Mouse (Mus musculus): ENCODE measurements around the gene Olfr1414.
A peak's percentile ranks its signal among the peaks of the same experiment; 100 is the strongest.
"Not testable (repeated sequence)": the region's sequence is repeated elsewhere in the genome, so short reads cannot be mapped to it uniquely, and the experiment has no call there.

The Olfr1414 gene

DNA sequence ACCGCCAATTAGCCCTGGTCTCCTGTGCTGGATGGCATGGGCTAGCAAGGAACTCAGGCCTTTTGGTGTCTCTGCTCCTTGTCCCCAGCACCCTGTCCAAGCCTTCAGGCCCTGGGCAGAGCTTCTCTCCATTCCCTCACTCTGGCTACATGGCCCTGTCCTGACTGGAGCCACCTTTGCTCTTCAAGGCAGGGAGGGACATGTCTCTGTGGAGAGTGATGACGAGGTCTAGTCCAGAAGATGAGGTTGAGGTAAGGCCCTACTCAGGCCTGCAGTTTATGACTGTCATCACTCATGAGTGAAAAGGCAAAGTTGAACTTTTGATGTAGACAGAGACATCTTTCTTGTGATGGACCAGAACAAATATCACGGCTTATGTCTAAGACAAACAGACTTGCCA, at the start of gene Olfr1414:
Gene Olfr1414 (minus strand): TSS at position 101 of the 400 bp plus-strand sequence.
- DNase-seq (ENCODE audit: low spot score in 2 of 2) = no peak

- DNase-seq (ENCODE audit: low spot score in 2 of 2) = no peak
Observed at GRCm38 (mm10) chr1:92545929-92546328, 27.5 kb upstream of the Olfr1414 start.

DNA sequence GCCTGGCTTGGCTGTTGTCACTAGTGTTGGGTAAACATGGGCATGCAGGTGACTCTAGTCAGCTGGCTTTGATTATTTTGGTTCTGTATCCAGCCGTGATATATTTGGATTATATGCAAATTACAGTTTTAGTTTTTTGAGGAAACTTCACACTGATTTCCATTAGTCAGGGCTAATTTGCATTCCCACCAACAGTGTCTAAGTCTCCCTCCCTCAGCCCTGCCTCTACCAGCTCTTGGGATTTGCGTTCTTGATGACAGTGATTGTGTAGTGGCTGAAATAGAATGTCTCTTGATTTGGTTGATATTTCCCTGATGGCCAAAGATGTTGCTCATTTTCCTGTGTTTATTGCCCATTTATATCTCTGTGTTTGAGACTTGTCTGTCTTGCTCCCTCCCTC, 20.6 kb upstream of the Olfr1414 start:
- DNase-seq (ENCODE audit: low spot score in 2 of 2) = no peak

DNA sequence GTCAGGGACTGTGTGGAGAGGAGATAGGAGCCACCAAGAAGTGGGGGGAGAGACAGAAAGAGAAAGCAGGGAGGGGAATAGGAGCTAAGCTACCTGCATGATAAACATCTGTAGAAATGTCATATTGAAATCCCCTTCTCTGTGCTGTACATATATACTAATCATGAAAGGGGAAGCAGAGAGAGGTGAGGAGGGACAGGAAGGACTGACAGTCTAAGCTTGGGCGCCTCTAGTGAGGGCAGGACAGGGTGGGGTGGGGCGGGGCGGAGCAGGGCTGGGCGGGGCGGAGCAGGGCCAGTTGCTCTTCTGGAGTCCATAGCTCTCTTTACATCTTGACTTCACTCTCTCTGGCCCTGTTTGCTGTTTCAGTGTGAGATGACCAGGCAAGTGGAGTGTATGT, 18.5 kb upstream of the Olfr1414 start:
- no peak for DNase-seq (ENCODE audit: low spot score in 2 of 2)

GRCm38 (mm10) chr1:92523764-92524163, 5.3 kb upstream of the Olfr1414 start:
- DNase-seq (ENCODE audit: low spot score in 2 of 2) = no peak

- no peak for DNase-seq (ENCODE audit: low spot score in 2 of 2)
Observed at GRCm38 (mm10) chr1:92521376-92521775, 2.9 kb upstream of the Olfr1414 start.

DNA sequence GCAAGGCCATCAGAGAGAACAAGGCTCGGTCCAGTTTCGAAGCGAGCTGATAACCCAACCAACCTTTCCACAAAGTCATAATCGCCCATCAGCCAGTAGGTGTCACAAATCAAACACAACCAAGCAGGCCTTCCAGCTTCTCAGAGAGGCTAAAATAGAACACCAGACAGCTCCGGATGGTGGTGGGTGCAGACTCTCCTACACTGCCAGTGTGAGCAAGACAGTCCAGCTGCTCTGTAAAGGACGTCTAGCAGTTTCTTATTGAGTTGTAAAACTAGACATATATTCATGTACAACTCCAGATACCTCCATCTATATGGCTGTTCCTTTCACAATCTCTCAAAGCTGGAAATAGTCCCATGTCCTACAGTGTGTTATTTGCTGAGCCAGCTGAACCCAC, 585 bp upstream of the Olfr1414 start:
- DNase-seq (ENCODE audit: low spot score in 2 of 2) = no peak

GRCm38 (mm10) chr1:92515390-92515789, 3.1 kb downstream of the Olfr1414 start:
- DNase-seq (ENCODE audit: low spot score in 2 of 2) = no peak

DNA sequence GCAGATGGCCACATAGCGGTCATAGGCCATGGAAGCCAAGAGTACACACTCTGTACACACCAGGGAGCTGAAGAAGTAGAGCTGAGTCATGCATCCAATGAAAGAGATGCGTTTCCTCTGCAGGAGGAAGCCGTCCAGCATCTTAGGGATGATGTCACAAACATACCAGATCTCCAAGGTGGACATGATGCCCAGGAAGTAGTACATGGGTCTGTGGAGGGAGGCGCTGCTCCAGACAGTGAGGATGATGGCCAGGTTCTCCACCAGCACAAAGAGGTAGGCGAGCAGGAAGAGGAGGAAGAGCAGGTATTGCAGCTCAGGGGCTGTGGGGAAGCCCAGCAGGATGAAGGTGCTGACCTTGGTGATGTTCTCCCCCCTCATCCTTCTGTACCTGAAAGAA, 6.8 kb downstream of the Olfr1414 start:
- not testable (repeated sequence) for DNase-seq (ENCODE audit: low spot score in 2 of 2)

- no peak for DNase-seq (ENCODE audit: low spot score in 2 of 2)
Observed at GRCm38 (mm10) chr1:92496001-92496400, 22.5 kb downstream of the Olfr1414 start, which contains the start of gene Olfr1415. Gene Olfr1415, minus strand, starts transcription at chr1:92496101.

DNA sequence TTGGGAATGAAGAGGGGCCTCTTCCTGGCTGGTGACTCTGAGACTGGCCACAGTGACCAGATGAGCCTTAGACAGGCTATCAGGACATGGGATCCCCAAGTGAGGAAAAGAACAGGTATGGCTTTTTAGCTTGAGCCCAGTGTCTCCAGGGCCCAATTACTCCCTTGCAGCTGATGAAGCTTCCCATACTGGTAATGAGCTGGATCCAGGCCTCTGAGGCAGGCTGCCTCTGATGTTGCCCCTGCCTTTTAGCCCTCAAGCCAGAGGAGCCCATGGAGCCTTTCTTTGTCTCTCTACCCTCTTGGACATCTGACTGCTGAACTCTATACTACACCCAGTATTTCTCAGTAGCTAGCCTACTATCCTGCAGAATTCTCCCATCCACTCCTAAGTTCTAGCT, 33.4 kb downstream of the Olfr1414 start, which contains the start of gene Olfr1416:
Gene Olfr1416 (minus strand): TSS at position 101 of the 400 bp plus-strand sequence.
- no peak for DNase-seq (ENCODE audit: low spot score in 2 of 2)

DNA sequence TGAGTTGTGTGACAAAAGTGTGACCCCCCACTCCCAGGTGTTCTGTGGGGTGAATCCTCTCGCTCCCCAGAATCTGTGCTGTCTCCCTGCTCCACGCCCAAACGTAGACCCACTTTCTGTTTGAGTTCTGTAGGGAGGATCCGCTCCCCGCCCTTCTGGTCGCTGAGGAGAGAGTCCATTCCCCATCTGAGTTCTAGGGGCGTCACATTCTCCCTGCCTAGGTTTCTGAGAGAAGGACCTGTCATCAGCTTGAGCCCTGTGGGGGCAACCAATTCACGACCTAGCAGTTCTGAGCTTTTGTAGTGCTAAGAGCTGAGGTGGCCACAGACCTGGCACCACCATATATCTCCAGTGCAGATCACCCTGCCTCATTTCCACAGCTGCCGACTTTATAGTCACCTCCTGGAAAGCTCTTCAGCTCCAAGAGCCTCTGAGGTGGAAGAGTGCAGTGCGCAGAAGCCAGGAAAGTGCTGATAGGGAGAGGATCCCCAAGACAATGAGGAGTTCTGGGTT, 44.3 kb downstream of the Olfr1414 start:
- no peak for DNase-seq (ENCODE audit: low spot score in 2 of 2)

DNA sequence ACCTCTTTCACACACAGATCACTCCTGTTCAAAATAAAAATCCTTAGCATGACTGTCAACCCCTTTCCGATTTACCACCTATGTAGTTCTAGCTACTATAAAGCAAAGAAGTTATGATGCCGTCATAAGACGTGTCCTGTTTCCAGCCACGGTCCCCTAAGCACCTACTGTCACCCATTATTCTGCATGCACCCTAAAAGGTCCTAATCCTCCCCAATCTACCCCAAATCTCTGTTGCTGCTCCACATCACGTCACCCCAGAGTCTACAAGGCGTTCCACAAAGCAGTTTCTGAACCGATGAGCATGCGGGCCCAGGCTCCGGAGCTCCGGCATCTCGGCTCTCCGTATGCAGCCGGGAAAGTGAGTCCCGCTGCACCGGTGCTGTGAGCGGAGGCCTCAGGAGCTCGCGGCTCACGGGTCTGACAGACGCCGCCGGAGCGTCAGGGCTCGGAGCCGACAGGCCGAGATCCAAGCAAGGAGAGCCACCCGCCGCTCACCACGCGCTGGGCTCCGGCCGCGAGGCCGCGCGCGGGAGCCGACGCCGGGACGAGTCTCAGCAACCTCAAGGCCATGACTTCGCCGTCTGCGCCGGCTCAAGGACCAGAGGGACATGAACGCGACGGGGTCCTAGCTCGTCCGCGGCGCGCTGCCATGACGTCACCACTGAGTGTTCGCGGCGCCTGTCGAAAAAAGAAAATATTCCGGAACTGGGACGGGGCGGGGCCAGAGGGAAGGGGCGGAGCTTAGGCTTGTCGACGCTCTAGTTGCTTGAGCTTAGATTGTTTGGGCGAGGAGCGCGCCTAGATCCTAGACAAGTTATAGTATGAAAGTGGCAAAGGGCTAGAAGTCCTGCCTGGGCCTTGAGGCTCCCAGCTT, 45.1 kb downstream of the Olfr1414 start, which contains the start of gene Ndufa10:
Gene Ndufa10 (minus strand): TSS at position 696 of the 877 bp plus-strand sequence.
- DNase-seq (ENCODE audit: low spot score in 2 of 2) = peak; percentile 85 to 91

DNA sequence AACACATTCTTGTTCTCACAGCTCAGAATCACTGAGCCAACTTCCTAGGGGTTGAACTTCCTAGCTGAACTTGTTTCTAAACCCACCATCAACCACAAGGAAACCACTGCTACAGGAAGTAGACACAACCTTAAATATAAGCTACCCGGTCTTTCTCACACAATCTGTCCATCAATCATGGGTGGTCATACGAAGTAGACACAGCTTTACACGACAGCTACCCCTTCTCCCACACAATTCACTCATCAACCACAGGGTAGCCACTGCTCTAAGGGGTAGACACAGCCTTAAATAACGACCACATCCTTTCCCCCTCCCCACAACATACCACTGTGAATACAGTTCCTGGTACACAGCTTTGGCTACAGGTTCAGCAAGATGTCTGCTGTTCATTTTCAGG, 49.6 kb downstream of the Olfr1414 start:
- no peak for DNase-seq (ENCODE audit: low spot score in 2 of 2)

GRCm38 (mm10) chr1:92458416-92458815, 60.0 kb downstream of the Olfr1414 start:
- DNase-seq (ENCODE audit: low spot score in 2 of 2) = no peak

- no peak for DNase-seq (ENCODE audit: low spot score in 2 of 2)
Observed at GRCm38 (mm10) chr1:92457758-92458157, 60.7 kb downstream of the Olfr1414 start.
